Mouse (Mus musculus) liver, postnatal 0 days (tissue): ENCODE results near the gene Ncbp1.

Experiments used
- CTCF ChIP-seq: sonication (generic); IDR thresholded peaks from 2 replicates; pipeline ENCODE4 v1.5.1; 2016; ENCODE audit warnings: antibody characterized with exemption, low read depth
- EP300 ChIP-seq: IDR thresholded peaks from 2 replicates; pipeline ENCODE4 v1.6.1; 2016; ENCODE audit warnings: antibody characterized with exemption, low read depth, mild to moderate bottlenecking

DNA sequence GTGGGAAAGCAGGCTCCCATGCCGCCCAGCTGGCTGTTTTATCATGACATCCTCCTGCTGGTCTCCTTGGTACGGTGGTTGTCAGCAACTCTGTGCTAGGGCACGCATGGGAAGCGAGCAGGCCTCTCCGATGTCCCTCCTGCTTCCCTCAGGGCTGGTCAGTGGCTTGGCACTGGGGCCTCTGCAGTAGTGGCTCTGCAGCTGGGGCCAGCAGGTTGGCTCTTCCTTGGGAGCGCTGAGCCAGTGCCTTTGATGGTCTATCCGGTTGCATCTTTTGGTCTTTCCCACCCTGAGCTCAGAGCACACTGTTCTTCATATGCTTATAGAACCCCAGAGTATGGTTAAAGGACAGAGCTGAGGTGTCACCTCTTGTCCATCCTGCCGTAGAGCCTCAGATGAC, 28.3 kb upstream of the Ncbp1 start:
- TF ChIP-seq CTCF: no peak
- TF ChIP-seq EP300: no peak
